Mouse (Mus musculus): ENCODE results near the gene Rps6ka1.

Gene Rps6ka1

GRCm38 (mm10) chr4:133903372-133903771 lies 15.8 kb upstream of the Rps6ka1 start:
- ChIA-PET POLR2A (interaction anchor here (0.5 to 12.8 kb wide), 46 partner anchors 7 to 284 kb away, joined by 3 to 421 read pairs (median 4); partner anchors contain the start of genes Rps6ka1 (in 3 of the 4), Hmgn2 (in 2 of the 4), Cep85 (in 1 of the 4) and Zfp683 (in 1 of the 4)), CTCF (interaction anchor here in 3 of 4 experiments (0.5 to 5.0 kb wide), 10 partner anchors 9 to 68 kb away, joined by 3 to 27 read pairs (median 6); partner anchors contain the start of gene Rps6ka1 (in 1 of the 3))

- CTCF ChIA-PET: interaction anchor here (0.5 to 5.0 kb wide), 27 partner anchors 8 to 284 kb away, joined by 3 to 27 read pairs (median 4); partner anchors contain the start of genes Rps6ka1 (in 2 of the 4) and Cep85 (in 1 of the 4)
- POLR2A ChIA-PET: interaction anchor here (0.5 to 12.8 kb wide), 46 partner anchors 7 to 1361 kb away, joined by 3 to 421 read pairs (median 4); partner anchors contain the start of genes Hmgn2 (in 2 of the 4), Rps6ka1 (in 2 of the 4), Wdtc1 (in 2 of the 4) and Sh3bgrl3 (in 1 of the 4)
These were observed 14.9 kb upstream of the Rps6ka1 start for GRCm38 (mm10) chr4:133902510-133902909.

DNA sequence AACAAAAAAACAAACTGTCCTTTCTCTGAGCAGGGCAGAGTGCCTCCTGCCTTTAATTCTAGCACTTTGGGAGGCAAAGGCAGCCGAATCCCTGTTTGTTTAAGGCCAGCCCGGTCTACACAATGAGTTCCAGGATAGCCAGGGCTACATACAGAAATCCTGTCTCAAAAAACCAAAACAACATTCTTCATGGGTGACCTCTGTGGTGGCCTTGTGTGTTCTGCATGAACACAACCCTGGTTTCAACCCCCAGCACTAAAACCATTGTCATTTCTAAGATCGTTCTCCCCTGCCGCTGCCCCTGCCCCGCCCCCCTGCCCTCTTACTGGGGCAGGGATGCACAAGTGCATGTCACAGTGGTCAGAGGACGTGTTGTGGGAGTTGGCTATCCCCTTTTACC lies 13.3 kb upstream of the Rps6ka1 start:
- POLR2A ChIA-PET: interaction anchor here (0.6 to 12.8 kb wide), 101 partner anchors 9 to 813 kb away, joined by 3 to 421 read pairs (median 7); partner anchors contain the start of genes Rps6ka1 (in 4 of the 4), Hmgn2 (in 3 of the 4), Wdtc1 (in 3 of the 4) and Cep85 (in 2 of the 4)
- CTCF ChIA-PET: interaction anchor here (0.5 to 5.0 kb wide), 13 partner anchors 10 to 548 kb away, joined by 3 to 20 read pairs (median 4); partner anchors contain the start of genes Cep85 (in 1 of the 4) and Rps6ka1 (in 1 of the 4)

- POLR2A ChIA-PET: interaction anchor here (0.6 to 12.8 kb wide), 121 partner anchors 9 to 861 kb away, joined by 3 to 421 read pairs (median 5); partner anchors contain the start of genes Rps6ka1 (in 4 of the 4), Hmgn2 (in 3 of the 4), Pigv (in 3 of the 4) and Wdtc1 (in 3 of the 4)
- CTCF ChIA-PET: interaction anchor here (0.5 to 5.0 kb wide), 18 partner anchors 10 to 518 kb away, joined by 3 to 20 read pairs (median 4); partner anchors contain the start of genes Cep85 (in 1 of the 4) and Rps6ka1 (in 1 of the 4)
These were observed 12.8 kb upstream of the Rps6ka1 start for GRCm38 (mm10) chr4:133900352-133900751.

- POLR2A ChIA-PET: interaction anchor here (0.6 to 12.8 kb wide), 123 partner anchors 8 to 860 kb away, joined by 3 to 421 read pairs (median 5); partner anchors contain the start of genes Rps6ka1 (in 4 of the 4), Hmgn2 (in 3 of the 4), Pigv (in 3 of the 4) and Wdtc1 (in 2 of the 4)
These were observed 11.7 kb upstream of the Rps6ka1 start for GRCm38 (mm10) chr4:133899241-133899800.

DNA sequence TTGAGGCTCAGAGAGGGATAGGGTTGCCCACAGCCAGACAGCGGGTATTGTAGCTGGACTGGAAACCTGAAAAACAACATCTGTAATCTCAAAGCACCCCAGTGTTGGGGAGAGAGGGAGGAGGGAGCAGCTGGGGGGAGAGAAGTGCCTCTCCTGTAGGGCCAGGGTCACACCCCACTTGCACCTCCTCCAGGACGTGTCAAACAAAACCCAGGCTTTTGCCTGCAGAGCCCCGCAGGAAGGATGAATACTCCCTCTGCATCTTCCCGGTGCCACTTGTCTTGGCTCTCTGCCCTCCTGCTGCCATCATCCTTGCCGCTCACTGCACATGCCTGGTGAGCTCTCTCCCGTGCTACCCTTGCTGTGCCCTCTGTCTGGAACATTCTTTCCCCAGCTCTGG lies 10.6 kb upstream of the Rps6ka1 start:
- CTCF ChIA-PET: interaction anchor here (0.5 to 2.9 kb wide), 5 partner anchors 10 to 34 kb away, joined by 3 to 25 read pairs (median 6); partner anchors contain the start of gene Rps6ka1 (in 1 of the 4)
- POLR2A ChIA-PET: interaction anchor here (0.6 to 12.8 kb wide), 58 partner anchors 7 to 545 kb away, joined by 3 to 421 read pairs (median 5); partner anchors contain the start of genes Rps6ka1 (in 4 of the 4), Hmgn2 (in 2 of the 4), Gpatch3 (in 1 of the 4) and Gpn2 (in 1 of the 4)

More at GRCm38 (mm10) chr4:133899241-133899800, 11.7 kb upstream of the Rps6ka1 start:
- CTCF ChIA-PET: interaction anchor here in 3 of 4 experiments (0.6 to 5.0 kb wide), 11 partner anchors 11 to 147 kb away, joined by 3 to 20 read pairs (median 4); partner anchors contain the start of gene Rps6ka1 (in 1 of the 3)

GRCm38 (mm10) chr4:133897431-133897891 lies 9.9 kb upstream of the Rps6ka1 start:
- CTCF ChIA-PET: interaction anchor here (0.6 to 1.5 kb wide), 4 partner anchors 9 to 13 kb away, joined by 3 to 25 read pairs (median 6); partner anchors contain the start of gene Rps6ka1 (in 1 of the 4)
- POLR2A ChIA-PET: interaction anchor here (0.5 to 12.8 kb wide), 31 partner anchors 10 to 323 kb away, joined by 3 to 421 read pairs (median 6); partner anchors contain the start of genes Rps6ka1 (in 4 of the 4), Hmgn2 (in 2 of the 4) and Gpatch3 (in 1 of the 4)

DNA sequence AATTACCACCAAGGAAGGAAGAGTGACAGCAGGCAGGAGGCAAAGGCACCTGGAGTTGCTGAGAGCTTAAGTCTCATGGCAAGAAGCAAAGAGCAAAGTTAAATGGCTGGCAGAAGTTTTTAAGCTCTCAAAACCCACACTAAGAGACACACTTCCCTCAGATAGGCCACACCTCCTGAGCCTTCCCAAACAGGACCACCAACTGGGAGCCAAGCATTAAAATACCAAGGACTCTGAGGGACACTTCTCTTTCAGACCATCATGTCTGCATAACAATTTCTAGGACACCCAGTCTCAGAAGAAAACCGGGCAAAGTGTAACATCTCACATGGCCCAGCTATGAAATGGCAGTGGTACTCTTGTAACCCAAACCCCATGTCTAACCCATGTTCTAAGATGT lies 9.4 kb upstream of the Rps6ka1 start:
- CTCF ChIA-PET: interaction anchor here in 3 of 4 experiments (0.7 to 1.5 kb wide), 4 partner anchors 8 to 17 kb away, joined by 3 to 8 read pairs (median 4); partner anchors contain the start of gene Rps6ka1 (in 1 of the 3)
- POLR2A ChIA-PET: interaction anchor here (1.2 to 12.8 kb wide), 11 partner anchors 9 to 237 kb away, joined by 3 to 421 read pairs (median 56); partner anchors contain the start of genes Rps6ka1 (in 4 of the 4) and Hmgn2 (in 1 of the 4)

DNA sequence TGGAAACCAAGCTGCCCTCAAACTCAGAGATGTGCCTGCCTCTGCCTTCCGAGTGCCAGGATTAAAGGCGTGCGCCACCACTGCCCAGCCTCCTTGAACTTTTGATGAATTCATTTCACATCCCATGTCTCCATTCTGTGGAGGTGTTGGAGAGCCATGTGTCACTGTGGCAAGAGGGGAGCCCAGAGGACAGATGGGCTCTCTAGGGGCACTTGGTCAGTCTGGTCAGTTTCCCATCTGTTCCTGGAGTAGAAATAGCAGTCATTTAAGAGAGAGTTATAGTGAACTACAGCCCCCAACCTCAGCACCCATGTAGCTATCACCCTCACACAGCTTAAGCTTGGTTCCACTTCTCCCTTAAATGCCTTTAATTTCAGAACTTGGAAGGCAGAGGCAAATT lies 8.4 kb upstream of the Rps6ka1 start:
- ChIA-PET CTCF (interaction anchor here in 1 of 4 experiments (1.0 kb wide), 1 partner anchor 54 kb away, joined by 3 read pairs; no protein-coding TSS in a partner anchor), POLR2A (interaction anchor here in 2 of 4 experiments (1.3 to 12.8 kb wide), 3 partner anchors 8 to 15 kb away, joined by 4 to 421 read pairs (median 408); partner anchors contain the start of gene Rps6ka1 (in 2 of the 2))

GRCm38 (mm10) chr4:133887249-133887648 lies 348 bp downstream of the Rps6ka1 start:
- ChIA-PET CTCF (interaction anchor here (0.5 to 2.8 kb wide), 18 partner anchors 8 to 282 kb away, joined by 3 to 25 read pairs (median 5); partner anchors contain the start of gene Sh3bgrl3 (in 1 of the 4)), POLR2A (interaction anchor here (0.5 to 16.0 kb wide), 32 partner anchors 8 to 534 kb away, joined by 3 to 421 read pairs (median 5); partner anchors contain the start of genes Nudc (in 1 of the 4) and Wdtc1 (in 1 of the 4))

- ChIA-PET POLR2A (interaction anchor here in 3 of 4 experiments (0.5 to 16.0 kb wide), 9 partner anchors 13 to 213 kb away, joined by 4 to 421 read pairs (median 10); no protein-coding TSS in a partner anchor), CTCF (interaction anchor here in 3 of 4 experiments (0.7 to 1.7 kb wide), 3 partner anchors 17 to 25 kb away, joined by 3 to 4 read pairs (median 3); no protein-coding TSS in a partner anchor)
These were observed 1.6 kb downstream of the Rps6ka1 start for GRCm38 (mm10) chr4:133885991-133886501.

DNA sequence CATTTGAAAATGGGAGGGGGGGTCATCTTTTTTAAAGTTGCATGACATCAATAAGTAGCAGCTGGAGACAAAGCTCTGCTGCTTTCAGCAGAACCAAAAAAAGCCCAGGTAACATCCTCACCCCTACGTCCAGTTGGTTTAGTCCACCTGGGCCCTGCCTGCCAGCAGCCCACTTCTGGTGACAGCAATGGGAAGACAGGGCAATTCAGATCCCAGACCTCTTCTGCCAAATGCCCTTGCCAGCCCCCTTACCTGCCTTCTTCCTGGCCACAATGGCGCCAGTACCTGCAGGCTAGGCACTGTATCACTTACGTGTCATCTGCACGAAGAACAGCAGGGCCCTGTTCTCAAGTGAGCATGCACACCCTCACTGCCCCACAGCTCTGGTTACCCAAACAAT lies 2.3 kb downstream of the Rps6ka1 start:
- CTCF ChIA-PET: interaction anchor here in 3 of 4 experiments (0.7 to 1.7 kb wide), 3 partner anchors 17 to 26 kb away, joined by 3 to 4 read pairs (median 3); no protein-coding TSS in a partner anchor
- POLR2A ChIA-PET: interaction anchor here in 3 of 4 experiments (0.5 to 16.0 kb wide), 8 partner anchors 13 to 232 kb away, joined by 3 to 421 read pairs (median 8); no protein-coding TSS in a partner anchor

DNA sequence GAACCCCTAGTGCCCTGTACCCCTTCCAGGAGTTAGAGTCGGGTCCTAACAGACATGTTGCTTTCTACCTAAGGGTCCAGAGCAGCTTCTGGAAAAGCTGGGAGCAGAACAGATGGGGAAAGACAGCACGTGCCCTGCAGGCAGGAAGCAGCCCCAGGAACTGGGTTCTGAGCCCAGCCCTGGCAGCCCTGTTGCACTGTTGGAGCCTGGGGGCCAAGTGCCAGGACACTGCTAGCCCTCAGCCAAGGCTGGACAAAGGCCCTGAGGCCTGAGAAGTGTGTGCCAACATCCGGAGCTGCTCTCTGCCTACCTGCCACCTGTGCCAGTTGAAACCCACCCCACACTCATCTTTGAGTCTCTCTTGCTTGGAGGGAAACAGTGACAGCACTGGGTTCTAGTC lies 2.7 kb downstream of the Rps6ka1 start:
- CTCF ChIA-PET: interaction anchor here in 1 of 4 experiments (1.0 kb wide), 1 partner anchor 26 kb away, joined by 3 read pairs; no protein-coding TSS in a partner anchor
- POLR2A ChIA-PET: interaction anchor here in 3 of 4 experiments (0.5 to 16.0 kb wide), 11 partner anchors 14 to 515 kb away, joined by 3 to 421 read pairs (median 4); partner anchors contain the start of genes Hmgn2 (in 1 of the 3) and Slc9a1 (in 1 of the 3)

GRCm38 (mm10) chr4:133884127-133884753 lies 3.4 kb downstream of the Rps6ka1 start:
- CTCF ChIA-PET: interaction anchor here in 2 of 4 experiments (0.5 to 0.9 kb wide), 2 partner anchors 20 to 28 kb away, joined by 3 read pairs; no protein-coding TSS in a partner anchor
- POLR2A ChIA-PET: interaction anchor here in 3 of 4 experiments (0.5 to 16.0 kb wide), 10 partner anchors 15 to 515 kb away, joined by 3 to 421 read pairs (median 6); partner anchors contain the start of genes Hmgn2 (in 1 of the 3) and Slc9a1 (in 1 of the 3)

DNA sequence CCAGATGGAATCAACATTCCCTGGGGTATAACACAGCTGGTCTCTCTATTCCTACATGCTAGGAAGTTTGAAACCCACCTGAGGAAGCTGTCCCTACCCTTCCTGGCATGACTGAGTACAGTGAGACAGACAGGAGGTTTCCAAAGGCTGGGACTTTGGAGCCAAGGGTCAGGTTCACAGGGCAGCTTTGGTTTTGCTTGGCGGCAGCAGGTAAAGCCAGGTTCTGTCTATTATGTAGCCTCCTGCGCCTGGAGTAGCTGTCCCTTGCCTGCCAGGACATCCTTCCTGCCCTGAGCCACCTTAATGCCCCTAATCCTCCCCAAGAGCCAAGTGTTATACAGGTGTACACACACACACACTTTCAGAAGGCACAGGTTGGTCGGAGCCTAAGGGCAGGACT lies 5.7 kb downstream of the Rps6ka1 start:
- ChIA-PET POLR2A (interaction anchor here in 3 of 4 experiments (0.7 to 16.0 kb wide), 21 partner anchors 10 to 307 kb away, joined by 3 to 421 read pairs (median 4); partner anchors contain the start of gene Gpatch3 (in 1 of the 3)), CTCF (interaction anchor here in 2 of 4 experiments (1.0 to 1.1 kb wide), 3 partner anchors 21 to 50 kb away, joined by 3 to 6 read pairs (median 4); no protein-coding TSS in a partner anchor)

GRCm38 (mm10) chr4:133881399-133881798 lies 6.2 kb downstream of the Rps6ka1 start:
- ChIA-PET POLR2A (interaction anchor here in 3 of 4 experiments (0.6 to 16.0 kb wide), 24 partner anchors 9 to 528 kb away, joined by 3 to 421 read pairs (median 4); partner anchors contain the start of genes Gpatch3 (in 1 of the 3) and Wdtc1 (in 1 of the 3)), CTCF (interaction anchor here in 1 of 4 experiments (1.0 to 3.8 kb wide), 4 partner anchors 22 to 48 kb away, joined by 3 to 20 read pairs (median 5); no protein-coding TSS in a partner anchor)

All from embryonic stem cell, embryonic (primary cell).